Mouse (Mus musculus) C3H10T1/2 (cell line): ENCODE data around the gene Pfkfb4. TPM values are rescaled to one million over a fixed set of nuclear protein-coding genes. Genes with fewer than 3 reads are reported as not detected.

Source experiments
- polyA plus RNA-seq, 2 experiments: library from polyadenylated mRNA; unstranded; fragments of >200 nt; fragmentation: generic; extraction: Trizol; gene quantifications; one replicate each; pipeline ENCODE4 v1.2.1; 2012; ENCODE audit warnings: missing spikeins in 2 of 2

Pfkfb4 gene
- polyA plus RNA-seq: 1 to 10 TPM; 3.8 to 7.6 TPM

DNA sequence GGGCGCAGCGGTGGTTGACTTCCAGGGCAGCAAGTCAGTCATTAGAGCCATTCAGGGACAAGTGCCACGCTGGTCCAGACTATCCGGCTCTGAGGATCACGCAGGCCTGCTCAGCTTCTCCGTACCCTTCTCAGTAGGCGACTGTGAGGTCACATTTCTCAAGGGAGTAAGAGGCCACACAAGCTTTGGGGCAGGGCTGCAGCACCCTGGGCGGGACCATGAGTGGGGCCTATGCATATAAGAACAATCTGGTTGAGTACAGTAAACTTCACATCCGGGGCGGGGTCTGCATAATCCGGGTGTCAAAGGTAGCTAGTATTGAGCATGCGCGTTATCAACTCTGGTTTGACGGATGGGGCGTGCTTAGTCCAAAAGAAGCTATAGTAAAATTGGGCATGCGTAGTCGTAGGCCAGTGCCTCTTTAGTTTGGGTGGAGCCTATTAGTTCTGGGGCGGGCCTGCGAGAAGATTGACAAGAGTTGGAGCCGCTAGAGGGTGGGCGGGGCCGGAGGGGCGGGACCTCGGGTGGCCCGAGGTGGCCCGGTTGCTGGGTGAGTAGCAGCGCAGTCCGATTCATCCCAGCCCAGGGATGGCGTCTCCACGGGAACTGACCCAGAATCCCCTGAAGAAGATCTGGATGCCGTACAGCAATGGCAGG is at the start of gene Pfkfb4:
Pfkfb4 (plus strand) TSS at position 351 of the 657 bp plus-strand sequence.

DNA sequence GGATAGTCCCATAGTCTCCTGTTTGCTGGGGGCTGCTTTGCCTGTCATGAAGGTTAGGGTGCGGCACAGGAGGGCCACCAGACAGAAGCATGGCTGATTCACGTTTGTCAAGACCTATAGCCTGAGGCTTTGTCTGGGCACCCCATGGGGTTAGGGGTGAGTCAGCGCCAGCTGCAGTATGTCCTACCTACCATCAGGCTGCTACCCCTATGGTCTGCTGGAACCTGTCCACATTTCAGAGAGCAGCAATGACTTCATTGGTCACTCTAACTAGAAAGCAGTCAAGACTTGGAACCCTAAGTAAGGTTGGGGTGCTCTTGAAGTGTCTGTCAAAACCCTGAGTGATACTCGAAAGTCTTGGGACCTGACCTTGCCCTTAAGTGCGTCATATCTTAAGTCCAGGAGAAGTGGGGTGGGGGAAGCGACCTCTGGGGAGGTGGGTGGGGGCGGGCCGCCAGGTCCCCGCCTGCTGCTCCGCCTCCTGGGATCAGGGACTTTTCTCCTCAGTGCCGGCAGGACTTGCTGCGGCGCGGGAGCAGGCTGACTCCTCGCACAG is 38.4 kb upstream of the Pfkfb4 start, which contains the start of gene Col7a1:
Col7a1 (plus strand) TSS at position 506 of the 556 bp plus-strand sequence.

DNA sequence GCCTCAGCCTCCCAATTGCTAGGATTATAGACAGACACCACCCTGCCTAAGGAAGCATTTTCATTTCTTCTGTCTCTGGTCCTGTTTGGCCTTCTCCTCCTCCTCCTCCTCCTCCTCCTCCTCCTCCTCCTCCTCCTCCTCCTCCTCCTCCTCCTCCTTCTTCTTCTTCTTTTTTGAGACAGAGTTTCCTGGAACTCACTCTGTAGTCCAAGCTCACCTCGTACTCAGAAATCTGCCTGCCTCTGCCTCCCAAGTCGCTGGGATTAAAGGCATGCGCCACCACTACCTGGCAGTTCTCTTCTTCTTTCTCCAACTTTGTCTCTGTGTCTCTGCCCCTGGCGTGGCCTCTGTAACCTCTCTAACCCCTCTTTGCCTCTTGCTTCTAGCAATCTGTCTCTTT is 5.9 kb upstream of the Pfkfb4 start, which contains the start of gene Ucn2:
Ucn2 (plus strand) TSS at position 301 of the 400 bp plus-strand sequence.

DNA sequence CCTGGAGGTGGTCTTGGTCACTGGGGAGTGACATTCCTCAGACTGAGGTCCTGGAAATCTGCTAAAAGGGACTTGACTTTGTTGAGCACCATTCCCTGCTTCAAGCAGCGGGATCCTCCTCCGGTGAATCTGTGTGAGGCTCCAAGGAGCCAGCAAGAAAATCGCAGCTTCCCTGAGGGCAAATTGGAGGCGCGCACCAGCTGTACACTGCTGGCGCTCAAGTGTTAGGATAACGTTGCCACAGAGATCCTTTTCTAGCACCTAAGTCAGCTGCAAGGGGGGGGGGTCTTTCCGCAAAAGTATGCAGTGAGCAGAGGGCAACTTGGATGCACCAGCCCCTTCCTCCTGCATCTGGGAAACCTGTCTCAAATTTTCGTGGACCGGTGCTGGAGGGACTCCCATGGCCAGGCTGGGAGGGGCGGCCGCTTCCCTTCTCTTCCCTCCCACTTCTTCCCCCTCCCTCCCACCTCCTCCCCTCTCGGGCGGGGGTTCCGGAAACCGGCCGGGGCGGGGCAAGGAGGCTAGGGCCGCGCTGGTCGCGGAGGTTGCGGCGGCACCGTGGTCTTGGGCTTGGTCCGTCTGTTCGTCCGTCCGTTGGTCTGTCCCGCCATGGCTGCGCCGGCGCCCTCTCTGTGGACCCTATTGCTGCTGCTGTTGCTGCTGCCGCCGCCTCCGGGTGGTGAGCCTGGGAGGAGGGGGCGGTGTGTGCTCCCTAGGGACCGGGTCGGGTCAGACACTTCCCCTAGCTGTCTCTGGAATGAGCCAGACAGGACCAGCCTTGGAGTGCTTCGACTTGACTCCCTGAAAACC is 46.7 kb downstream of the Pfkfb4 start, which contains the start of gene Shisa5:
Shisa5 (plus strand) TSS at position 480 of the 810 bp plus-strand sequence.

DNA sequence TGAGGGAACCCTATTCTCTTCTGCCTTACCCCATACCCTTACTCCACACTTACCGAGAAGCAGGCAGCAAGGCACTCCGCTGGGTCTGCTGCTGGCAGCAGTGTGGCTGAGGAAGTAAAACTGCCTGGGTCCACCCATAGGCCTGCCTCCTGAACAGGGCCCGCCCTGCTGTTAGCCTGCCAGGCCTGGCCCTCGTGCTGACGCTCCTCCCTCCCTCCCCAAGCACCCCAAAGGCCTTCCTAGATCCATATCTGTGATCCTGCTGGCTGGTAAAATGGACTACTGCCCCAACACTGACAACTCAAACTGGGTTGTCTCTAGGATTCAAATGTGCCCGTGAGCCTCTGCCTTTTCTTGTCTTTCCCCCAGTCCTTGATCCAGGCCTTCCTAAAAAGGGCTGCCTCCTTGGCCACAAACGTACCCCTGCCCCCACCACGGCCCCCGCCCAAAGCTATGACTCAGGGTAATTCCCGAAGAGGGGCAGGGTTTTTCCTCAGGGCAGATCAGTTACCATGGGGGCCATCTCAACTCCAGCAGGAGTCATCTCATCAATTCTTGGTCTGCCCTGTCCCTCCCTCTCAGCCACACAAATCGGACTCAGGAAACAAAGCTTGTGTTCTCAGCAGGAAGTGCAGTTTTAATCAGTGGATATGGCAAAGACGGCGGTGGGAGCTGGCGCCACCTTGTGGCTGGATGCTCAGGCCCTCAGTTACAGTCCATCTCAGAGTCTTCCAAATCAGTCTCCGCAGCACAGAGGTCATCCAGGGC is 67.7 kb downstream of the Pfkfb4 start, which contains the start of gene Trex1:
Trex1 (minus strand) TSS at position 599 of the 768 bp plus-strand sequence.

DNA sequence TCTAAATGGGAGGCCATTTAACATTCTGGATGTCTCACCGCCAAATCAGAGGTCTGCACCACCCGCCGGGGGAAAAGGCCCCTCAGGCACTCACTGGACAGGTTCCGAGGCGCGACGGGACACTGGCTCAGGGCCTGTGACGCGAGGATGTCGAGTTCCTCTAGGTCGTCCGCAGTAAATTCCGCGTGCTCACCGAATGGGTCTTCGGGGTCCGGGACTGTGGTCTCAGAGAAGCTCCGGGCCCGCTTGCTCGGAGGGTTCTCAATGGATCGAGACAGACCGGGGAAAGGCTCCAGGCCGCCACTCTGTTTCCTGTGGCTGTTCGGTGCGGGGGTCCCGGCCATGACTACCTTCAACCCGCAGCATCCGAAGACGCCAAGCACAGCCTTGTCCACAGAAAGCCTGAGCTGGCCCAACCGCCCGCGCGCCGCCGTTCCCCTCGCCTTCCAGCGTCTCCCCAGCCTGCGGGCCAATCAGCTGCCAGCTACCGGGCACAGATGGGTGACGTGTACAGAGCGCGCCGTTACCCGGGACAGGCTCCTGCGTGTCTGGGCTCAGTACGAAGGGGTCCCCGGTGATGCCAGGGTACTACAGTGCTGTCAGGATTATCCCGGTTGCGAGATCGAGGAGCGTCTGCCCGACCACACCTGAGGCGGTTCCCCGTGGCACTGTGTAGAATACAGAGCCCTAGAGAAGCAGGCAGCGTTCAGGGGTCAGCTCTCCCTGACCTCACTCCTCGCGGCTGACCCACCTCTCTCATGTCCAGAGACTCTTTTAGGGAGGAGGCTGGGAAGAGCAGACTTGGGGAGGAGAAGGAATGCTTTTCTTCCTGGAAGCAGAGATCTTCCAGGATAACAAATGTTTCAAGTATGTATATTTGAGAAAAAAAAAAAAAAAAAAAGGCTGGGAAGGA is 82.3 kb downstream of the Pfkfb4 start, which contains the start of gene Atrip:
Atrip (minus strand) TSS at position 464 of the 913 bp plus-strand sequence.

Other genes with a start within 250 kb of the Pfkfb4 start
- gene Ip6k2, start 208.0 kb upstream of the Pfkfb4 start, polyA plus RNA-seq: 10 to 100 TPM; 11.8 to 81.0 TPM
- 1 to 10 TPM; 5.8 to 9.2 TPM for gene Nckipsd, start 183.4 kb upstream of the Pfkfb4 start, polyA plus RNA-seq
- under 1 TPM; 0.01 to 0.12 TPM for gene Celsr3, start 165.5 kb upstream of the Pfkfb4 start, polyA plus RNA-seq
- gene Slc26a6, start 138.5 kb upstream of the Pfkfb4 start, polyA plus RNA-seq: 10 to 100 TPM in 1 of 2 experiments, 1 to 10 TPM in 1; 5.7 to 14.4 TPM
- under 1 TPM in 1 of 2 experiments, not detected in 1; 0.11 TPM for gene Tmem89, start 77.2 kb upstream of the Pfkfb4 start, polyA plus RNA-seq
- gene Uqcrc1, start 55.1 kb upstream of the Pfkfb4 start, polyA plus RNA-seq: 100 to 1,000 TPM; 254 to 482 TPM
- 10 to 100 TPM in 1 of 2 experiments, 1 to 10 TPM in 1; 5.2 to 12.1 TPM for gene Col7a1, start 38.2 kb upstream of the Pfkfb4 start, polyA plus RNA-seq
- gene Ucn2, start 5.8 kb upstream of the Pfkfb4 start, polyA plus RNA-seq: under 1 TPM; 0.21 to 0.77 TPM
- gene Shisa5, start 46.8 kb downstream of the Pfkfb4 start, polyA plus RNA-seq: 100 to 1,000 TPM; 107 to 253 TPM
- gene Trex1, start 68.0 kb downstream of the Pfkfb4 start, polyA plus RNA-seq: 10 to 100 TPM; 31.4 to 42.0 TPM
- gene Atrip, start 82.3 kb downstream of the Pfkfb4 start, polyA plus RNA-seq: 10 to 100 TPM in 1 of 2 experiments, 1 to 10 TPM in 1; 8.1 to 12.6 TPM
- 1 to 10 TPM; 4.3 to 6.9 TPM for gene Ccdc51, start 90.7 kb downstream of the Pfkfb4 start, polyA plus RNA-seq
- gene Tma7, start 90.8 kb downstream of the Pfkfb4 start, polyA plus RNA-seq: 100 to 1,000 TPM; 277 to 293 TPM
- 1 to 10 TPM in 1 of 2 experiments, under 1 TPM in 1; 0.29 to 3.3 TPM for gene Plxnb1, start 103.6 kb downstream of the Pfkfb4 start, polyA plus RNA-seq
- not detected for gene Fbxw21, start 170.3 kb downstream of the Pfkfb4 start, polyA plus RNA-seq
- not detected for gene Fbxw13, start 204.2 kb downstream of the Pfkfb4 start, polyA plus RNA-seq
- gene Fbxw20, start 243.0 kb downstream of the Pfkfb4 start, polyA plus RNA-seq: not detected